Mouse (Mus musculus) brain, embryonic 14.5 days (tissue): ENCODE data around the gene Mog. TPM values are rescaled to one million over a fixed set of nuclear protein-coding genes. Genes with fewer than 3 reads are reported as not detected.

Experiments used
- DNase-seq: peaks from one replicate; pipeline ENCODE4 v3.0.0-alpha.2; 2011; ENCODE audit warnings: low read depth
- CTCF ChIP-seq: fragments of 200-500 bp; IDR thresholded peaks from 2 replicates; pipeline ENCODE4 v1.5.1; 2012; ENCODE audit warnings: inconsistent platforms, mild to moderate bottlenecking, moderate library complexity, borderline replicate concordance; ENCODE audit not compliant: insufficient read depth, insufficient read length; ENCODE audit errors: extremely low read depth
- POLR2A ChIP-seq: fragments of 200-500 bp; IDR thresholded peaks from 2 replicates; pipeline ENCODE4 v1.6.1; 2012; ENCODE audit warnings: mild to moderate bottlenecking, inconsistent platforms, borderline replicate concordance; ENCODE audit not compliant: poor library complexity, insufficient read depth, insufficient read length, severe bottlenecking; ENCODE audit errors: extremely low read depth
- polyA plus RNA-seq: library from polyadenylated mRNA; depleted of rRNA; stranded (reverse); fragments of >200 nt; gene quantifications from 2 replicates; pipeline ENCODE4 v1.2.3, GENCODE M21; 2012

Gene Mog
- polyA plus RNA-seq, 1 experiment = not detected

- peak; percentile 62 for TF ChIP-seq CTCF
- no peak for TF ChIP-seq POLR2A
- DNase-seq = peak; percentile 77
Measured at GRCm38 (mm10) chr17:37049570-37050310, 26.5 kb upstream of the Mog start.

DNA sequence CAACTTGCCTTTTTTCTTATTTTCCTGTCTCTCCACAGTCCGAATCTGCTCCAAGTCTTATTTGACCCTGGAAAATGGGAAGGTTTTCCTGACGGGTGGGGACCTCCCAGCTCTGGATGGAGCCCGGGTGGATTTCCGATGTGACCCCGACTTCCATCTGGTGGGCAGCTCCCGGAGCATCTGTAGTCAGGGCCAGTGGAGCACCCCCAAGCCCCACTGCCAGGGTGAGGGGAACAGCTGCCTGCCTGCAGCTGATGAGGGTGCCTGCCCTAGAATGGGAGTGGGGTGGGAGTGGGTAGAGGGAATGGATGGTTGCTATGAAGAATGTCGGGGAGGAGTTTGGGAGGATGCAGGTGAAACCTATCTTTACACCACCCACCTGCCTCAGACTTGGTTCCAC is 25.2 kb upstream of the Mog start:
- DNase-seq = no peak
- no peak for TF ChIP-seq CTCF
- no peak for TF ChIP-seq POLR2A

- TF ChIP-seq POLR2A (no peak), CTCF (no peak)
- DNase-seq = peak; percentile 89
Measured at GRCm38 (mm10) chr17:37047981-37048380, 24.8 kb upstream of the Mog start.

DNA sequence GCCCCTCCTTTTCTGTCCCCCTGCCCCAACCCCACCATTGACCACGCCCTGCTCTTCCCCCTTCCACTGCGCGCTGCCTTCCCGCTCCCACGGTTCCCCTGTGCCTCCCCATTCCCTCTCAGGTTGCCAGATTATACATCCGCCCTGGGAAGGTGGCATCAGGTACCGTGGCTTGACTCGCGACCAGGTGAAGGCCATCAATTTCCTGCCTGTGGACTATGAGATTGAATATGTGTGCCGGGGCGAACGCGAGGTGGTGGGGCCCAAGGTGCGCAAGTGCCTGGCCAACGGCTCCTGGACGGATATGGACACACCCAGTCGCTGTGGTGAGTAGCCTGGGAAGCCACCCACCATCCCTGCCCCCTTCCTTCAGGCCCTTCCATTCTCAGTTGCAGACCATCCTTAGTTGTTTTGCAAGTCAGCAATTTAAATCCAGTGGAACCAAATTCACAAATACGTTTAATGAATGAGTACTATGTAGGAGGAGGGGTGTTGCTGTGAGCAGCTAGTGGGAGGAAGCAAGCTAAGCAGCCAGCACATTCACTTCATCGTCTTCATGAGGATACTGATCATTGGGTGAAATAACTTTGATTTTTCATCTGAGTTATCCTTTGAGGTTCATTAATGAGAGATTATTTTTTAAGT is 24.3 kb upstream of the Mog start:
- TF ChIP-seq POLR2A (no peak), CTCF (no peak)
- DNase-seq = no peak

GRCm38 (mm10) chr17:37046312-37047112 is 23.3 kb upstream of the Mog start:
- peak; percentile 84 for DNase-seq

DNA sequence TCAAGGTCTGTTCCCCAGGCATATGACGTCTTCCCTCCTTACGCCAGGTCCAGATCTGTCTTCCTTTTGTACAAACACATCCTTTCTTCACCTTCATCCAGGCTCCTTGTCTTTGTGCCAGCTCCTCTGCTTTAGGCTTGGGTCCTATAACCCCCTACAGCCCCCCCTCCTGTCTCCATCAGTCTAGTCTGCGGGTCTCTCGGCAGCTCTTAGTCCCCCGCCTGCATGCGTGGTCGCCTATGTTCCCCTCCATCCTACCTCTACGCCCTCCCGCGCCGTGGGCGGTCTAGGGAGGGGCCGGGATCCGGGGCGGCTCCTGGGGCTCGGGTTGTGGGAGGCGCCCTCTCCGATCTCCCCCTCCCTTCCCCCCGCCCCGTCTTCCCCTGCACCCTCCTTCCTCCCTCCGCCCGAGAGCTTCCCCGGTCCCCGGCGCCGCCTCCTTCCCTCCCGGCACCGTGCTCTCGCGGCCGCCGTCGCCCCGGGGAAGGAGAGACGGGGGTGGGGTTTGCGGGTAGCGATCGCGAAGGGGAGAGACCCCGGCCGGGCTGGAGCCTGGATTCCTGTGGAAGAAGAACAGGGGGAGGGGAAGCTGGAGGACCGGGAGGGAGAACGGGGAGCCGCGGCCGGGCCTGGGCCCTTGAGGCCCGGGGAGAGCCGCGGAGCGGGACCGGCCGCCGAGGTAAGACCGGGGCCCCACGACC is 22.6 kb upstream of the Mog start, which contains the start of gene Gabbr1:
Gabbr1 (plus strand) TSS at position 356 of the 701 bp plus-strand sequence.
- DNase-seq = peak; percentile 96
- TF ChIP-seq CTCF (no peak), POLR2A (peak; percentile 60; the same call in 1 of the 2 replicates)

More at GRCm38 (mm10) chr17:37046312-37047112, 23.3 kb upstream of the Mog start:
- TF ChIP-seq CTCF (peak; percentile 31; the same call in 1 of the 2 replicates), POLR2A (peak; percentile 34; the same call in 1 of the 2 replicates)

DNA sequence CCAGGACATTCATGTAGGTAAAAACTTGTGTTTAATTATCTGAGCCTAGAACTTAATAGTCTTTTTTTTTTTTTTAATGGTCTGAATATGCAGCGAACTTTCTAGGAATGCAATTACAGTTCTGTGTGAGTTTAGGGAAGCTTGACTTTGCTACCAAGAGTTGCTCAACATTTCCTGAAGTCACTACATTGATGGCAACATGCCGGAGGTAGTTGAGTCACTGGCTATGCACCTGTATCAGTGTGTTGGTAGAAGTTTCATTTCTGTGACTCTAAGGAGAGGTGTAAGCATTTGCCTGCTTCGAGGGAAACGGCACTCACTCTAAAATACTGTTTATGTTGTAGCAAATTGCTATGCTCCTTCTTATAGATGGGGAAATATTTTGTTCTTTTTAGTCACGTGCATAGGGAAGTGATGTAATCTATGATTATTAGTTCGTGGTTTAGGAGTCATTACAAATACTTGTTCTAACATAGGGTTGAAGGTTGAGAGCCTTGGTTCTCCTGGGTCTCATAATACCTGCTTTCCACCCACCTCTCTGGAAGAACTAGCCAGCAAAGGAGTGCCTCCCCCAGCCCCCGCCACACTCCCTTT is 21.6 kb upstream of the Mog start:
- no peak for TF ChIP-seq POLR2A
- no peak for TF ChIP-seq CTCF
- DNase-seq = no peak

DNA sequence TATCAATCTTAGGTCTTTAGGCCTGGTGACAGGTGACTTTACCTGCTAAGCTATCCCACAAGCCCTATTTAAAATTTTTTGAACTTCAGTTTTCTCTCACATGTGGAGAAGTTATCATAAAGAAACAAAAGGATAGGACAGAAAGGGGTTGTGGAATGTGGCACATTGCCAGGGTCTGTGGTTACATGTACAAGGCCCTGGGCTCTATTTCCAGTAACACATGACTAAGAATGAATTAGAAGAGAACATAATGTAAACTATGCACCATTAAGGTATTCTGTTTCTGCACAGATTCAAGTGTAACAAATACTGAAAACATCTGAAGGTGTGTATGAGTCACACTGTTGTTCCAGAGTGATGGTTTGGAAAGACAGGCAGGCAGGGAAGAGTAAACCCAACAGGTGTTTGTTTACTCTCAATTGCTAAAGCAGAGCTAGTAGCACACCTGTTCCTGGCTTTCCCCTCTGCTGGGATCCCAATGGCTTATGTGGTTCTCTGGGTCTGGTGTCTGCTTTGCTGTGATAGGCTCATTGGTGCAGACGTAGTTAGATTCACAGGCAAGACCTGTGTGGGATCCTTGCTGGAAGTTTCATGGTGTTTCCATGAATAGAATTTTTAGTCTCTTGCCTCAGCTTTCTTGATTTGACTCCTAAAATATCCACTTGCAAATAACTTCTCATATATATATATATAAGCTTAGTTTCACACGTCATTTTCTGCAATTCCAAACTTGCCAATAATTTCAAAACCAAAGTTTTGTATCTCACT is 16.1 kb upstream of the Mog start:
- no peak for DNase-seq
- TF ChIP-seq POLR2A = no peak
- no peak for TF ChIP-seq CTCF

- DNase-seq = no peak
- TF ChIP-seq POLR2A = no peak
- TF ChIP-seq CTCF = no peak
Measured at GRCm38 (mm10) chr17:37029162-37029561, 6.0 kb upstream of the Mog start.
